In the genomic region with DNA sequence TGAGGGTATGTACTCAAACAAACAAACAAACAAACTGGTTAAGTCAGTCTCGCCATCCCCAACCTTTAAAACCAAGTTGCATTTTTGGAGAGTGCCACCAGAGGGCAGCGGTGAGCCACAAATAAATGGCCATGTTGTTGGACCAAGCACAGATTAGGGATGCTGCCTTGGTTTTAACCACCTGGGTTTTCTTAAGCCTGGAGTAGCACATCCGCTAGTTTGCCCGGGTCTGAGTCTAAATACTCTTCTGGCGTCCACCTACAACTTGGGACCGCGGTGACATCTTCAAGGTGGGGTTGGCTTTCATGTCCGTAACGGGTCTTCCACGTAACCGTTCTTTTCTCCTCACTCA, we compare ENCODE assay signal across 8 mouse cellular contexts. TPM values are rescaled to one million over a fixed set of nuclear protein-coding genes. Genes with fewer than 3 reads are reported as not detected.
DNase-seq lines count a peak whose midpoint lies in the region; ATAC-seq and TF ChIP-seq lines count a peak whose summit lies in the region.

No protein-coding gene starts in this region.

- H3K36me3 ChIP-seq in heart, embryonic 12.5 days = no peaks in the 10 kb centered on the region
- no peaks in the 10 kb centered on the region for H3K36me3 ChIP-seq in hindbrain, embryonic 14.5 days (replicated peaks; ENCODE audit: control insufficient read depth, insufficient read depth)
- no peaks in the 10 kb centered on the region for H3K36me3 ChIP-seq in midbrain, postnatal 0 days (ENCODE audit: insufficient read depth, low read length)

- H3K27me3 ChIP-seq in heart, embryonic 12.5 days (replicated peaks) = no peaks in the 10 kb centered on the region
- no peaks in the 10 kb centered on the region for H3K27me3 ChIP-seq in hindbrain, embryonic 14.5 days (ENCODE audit: control insufficient read depth, insufficient read depth, low read length)
- no peaks in the 10 kb centered on the region for H3K27me3 ChIP-seq in midbrain, postnatal 0 days (ENCODE audit: insufficient read depth, low read length)

- DNase-seq in heart, adult 8-10 months (ENCODE audit: low spot score) = peak; percentile 49
- DNase-seq in adrenal gland, postnatal 10 days = peak; percentile 85
- DNase-seq in embryo, embryonic 9.5 days (ENCODE audit: extremely low spot score) = peak; percentile 76
- DNase-seq in hindbrain, embryonic 14.5 days (ENCODE audit: low spot score) = peak; percentile 94
- DNase-seq in left cerebral cortex, postnatal 4 days = peak; percentile 74
- peak; percentile 85 for DNase-seq in midbrain, postnatal 0 days (ENCODE audit: low spot score)
- DNase-seq in testis, postnatal 10 days (ENCODE audit: low spot score) = peak; percentile 88

- H3K9ac ChIP-seq in heart, embryonic 12.5 days = no peak overlapping the region
- H3K9ac ChIP-seq in hindbrain, embryonic 14.5 days = no peak overlapping the region
- no peak overlapping the region for H3K9ac ChIP-seq in midbrain, postnatal 0 days (replicated peaks; ENCODE audit: low read length, poor library complexity, severe bottlenecking)

- no peak overlapping the region for H3K27ac ChIP-seq in heart, embryonic 12.5 days (ENCODE audit: poor library complexity, severe bottlenecking)
- no peak overlapping the region for H3K27ac ChIP-seq in hindbrain, embryonic 14.5 days
- no peak overlapping the region for H3K27ac ChIP-seq in midbrain, postnatal 0 days (ENCODE audit: low read depth, low read length)

- no peak for ATAC-seq in heart, embryonic 12.5 days (ENCODE audit: insufficient number of reproducible peaks, low FRiP score)
- ATAC-seq in hindbrain, embryonic 14.5 days (ENCODE audit: low FRiP score) = 0 out of 2 replicates have a peak, but pooled peaks have one; percentile 31
- ATAC-seq in midbrain, postnatal 0 days (ENCODE audit: low FRiP score) = no peak

- no peak overlapping the region for H3K4me3 ChIP-seq in heart, embryonic 12.5 days
- no peak overlapping the region for H3K4me3 ChIP-seq in hindbrain, embryonic 14.5 days (replicated peaks; ENCODE audit: low read length)
- no peak overlapping the region for H3K4me3 ChIP-seq in midbrain, postnatal 0 days (ENCODE audit: low read depth, low read length)

- peak; percentile 96 for TF ChIP-seq CTCF in midbrain, postnatal 0 days (IDR thresholded peaks at IDR 0.05)

- intact Hi-C loops in left cerebral cortex, postnatal 4 days (cut with DNase I) = loop anchor here (2.0 to 5.0 kb wide), 5 partner anchors 119 to 564 kb away; a partner anchor contains a TSS

- no peak overlapping the region for H3K4me2 ChIP-seq in heart, embryonic 12.5 days
- H3K4me2 ChIP-seq in hindbrain, embryonic 14.5 days (replicated peaks) = no peak overlapping the region
- H3K4me2 ChIP-seq in midbrain, postnatal 0 days (ENCODE audit: low read depth, low read length, poor library complexity, severe bottlenecking) = no peak overlapping the region

- H3K4me1 ChIP-seq in heart, embryonic 12.5 days (replicated peaks) = no peaks in the 10 kb centered on the region
- H3K4me1 ChIP-seq in hindbrain, embryonic 14.5 days (replicated peaks; ENCODE audit: control insufficient read depth, insufficient read depth, low read length) = no peaks in the 10 kb centered on the region
- no peaks in the 10 kb centered on the region for H3K4me1 ChIP-seq in midbrain, postnatal 0 days (ENCODE audit: insufficient read depth, low read length)

- no peaks in the 10 kb centered on the region for H3K9me3 ChIP-seq in heart, embryonic 12.5 days (replicated peaks)
- H3K9me3 ChIP-seq in hindbrain, embryonic 14.5 days (ENCODE audit: control insufficient read depth, low read length) = no peaks in the 10 kb centered on the region
- H3K9me3 ChIP-seq in midbrain, postnatal 0 days (ENCODE audit: low read length) = no peaks in the 10 kb centered on the region

- WGBS in heart, embryonic 12.5 days = 40% methylated on average over 11 of the region's 11 CpGs
- 45% methylated on average over 11 of the region's 11 CpGs for WGBS in hindbrain, embryonic 14.5 days
- 41% methylated on average over 11 of the region's 11 CpGs for WGBS in midbrain, postnatal 0 days

RNA-seq across cellular contexts. Expression of a gene that starts 34.7 kb away (rescaled TPM):
- under 1 TPM in 2 of 4 experiments, not detected in 2; 0.03 TPM for total RNA-seq in heart, adult 8-10 months (2022)
- polyA plus RNA-seq in heart, embryonic 12.5 days (2016; fragmentation: Nextera tagmentation; extraction: Ambion mirVana) = 0.47 and 0.55 TPM in 2 replicates
- total RNA-seq in adrenal gland, postnatal 10 days (2021) = 1 to 10 TPM; 2.6 to 3.5 TPM
- polyA plus RNA-seq in hindbrain, embryonic 14.5 days (2014; fragmentation: Nextera tagmentation; extraction: Ambion mirVana) = 0.17 and 0.23 TPM in 2 replicates
- total RNA-seq in left cerebral cortex, postnatal 4 days (2021) = 1 to 10 TPM; 2.2 to 2.4 TPM
- 0.24 and 1.2 TPM in 2 replicates for total RNA-seq in midbrain, postnatal 0 days (2014; rRNA removed)
- 0.13 and 0.25 TPM in 2 replicates for polyA plus RNA-seq in midbrain, postnatal 0 days (2015; fragmentation: Nextera tagmentation; extraction: Ambion mirVana)

RNA-seq across cellular contexts. Expression of a gene that starts 58.0 kb away (rescaled TPM):
- under 1 TPM; 0.29 to 0.47 (median 0.35) TPM for total RNA-seq in heart, adult 8-10 months (2022)
- not detected in 2 replicates for polyA plus RNA-seq in heart, embryonic 12.5 days (2016; fragmentation: Nextera tagmentation; extraction: Ambion mirVana)
- 100 to 1,000 TPM in 1 of 2 experiments, 10 to 100 TPM in 1; 42.9 to 267 TPM for total RNA-seq in adrenal gland, postnatal 10 days (2021)
- polyA plus RNA-seq in hindbrain, embryonic 14.5 days (2014; fragmentation: Nextera tagmentation; extraction: Ambion mirVana) = 0.30 and 0.43 TPM in 2 replicates
- total RNA-seq in left cerebral cortex, postnatal 4 days (2021) = under 1 TPM; 0.48 to 0.56 TPM
- total RNA-seq in midbrain, postnatal 0 days (2014; rRNA removed) = 0.33 and 0.55 TPM in 2 replicates
- 0.15 and 0.20 TPM in 2 replicates for polyA plus RNA-seq in midbrain, postnatal 0 days (2015; fragmentation: Nextera tagmentation; extraction: Ambion mirVana)

Comparison
In these comparisons a context has a peak if more than half of its experiments do, and no peak if none do; other contexts are left out.
1. RNA of a gene that starts 58.0 kb away (total RNA-seq): 42.9 to 267 TPM in adrenal gland, postnatal 10 days; 0.48 to 0.56 TPM in left cerebral cortex, postnatal 4 days, 0.33 to 0.55 TPM in midbrain, postnatal 0 days and 0.29 to 0.47 TPM in heart, adult 8-10 months; every median in the first group is over 10 times any median in the second.
2. Peak in every context shown above with its lines, with median percentiles within 50 percentile points of each other: DNase-seq.